Mouse (Mus musculus): ENCODE measurements at regions not wholly inside any gene's neighbourhood (a gene's known extent, or its start where the extent isn't known, plus 50 kb on each side); places are given as distances from the start of the nearest gene placed in this dataset.
"Not testable (repeated sequence)": the region's sequence is repeated elsewhere in the genome, so short reads cannot be mapped to it uniquely, and the experiment has no call there.

DNA sequence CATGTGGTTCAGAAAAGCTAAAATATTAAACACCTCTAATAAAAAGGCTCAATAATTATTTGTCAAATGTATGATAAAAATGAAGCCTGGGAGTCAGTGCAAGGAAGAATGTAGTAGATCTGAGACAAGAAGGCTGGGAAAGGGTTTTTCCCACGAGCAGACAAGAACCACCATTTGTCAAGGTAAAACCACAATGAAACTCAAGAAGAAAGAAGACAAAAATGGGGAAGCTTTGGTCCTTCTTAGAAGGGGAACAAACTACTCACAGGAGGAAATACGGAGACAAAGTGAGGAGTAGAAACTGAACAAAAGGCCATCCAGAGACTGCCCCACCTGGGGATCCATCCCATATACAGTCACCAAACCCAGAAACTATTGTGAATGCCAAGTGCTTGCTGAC lies 420.0 kb downstream of the Hs3st1 start:
- no peak for DNase-seq

DNA sequence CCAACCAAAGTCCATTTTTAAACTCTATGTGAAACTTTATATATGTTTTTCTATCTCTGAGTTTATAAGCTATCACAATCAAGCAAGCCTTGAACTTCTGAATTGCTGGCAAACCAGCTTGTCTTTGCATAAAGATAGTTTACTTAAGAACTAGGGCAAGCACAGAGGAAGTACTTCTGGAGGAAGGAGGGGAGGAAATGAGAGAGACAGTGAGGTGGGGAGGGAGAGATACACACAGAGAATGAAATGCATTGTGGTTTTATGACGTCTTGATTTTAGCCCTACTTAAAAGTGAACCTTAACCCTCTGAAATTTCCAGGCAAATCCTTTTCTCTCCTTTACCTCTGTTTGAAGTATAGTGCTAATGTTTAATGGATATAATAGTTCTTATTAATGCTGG lies 421.0 kb downstream of the Hs3st1 start:
- no peak for DNase-seq

DNA sequence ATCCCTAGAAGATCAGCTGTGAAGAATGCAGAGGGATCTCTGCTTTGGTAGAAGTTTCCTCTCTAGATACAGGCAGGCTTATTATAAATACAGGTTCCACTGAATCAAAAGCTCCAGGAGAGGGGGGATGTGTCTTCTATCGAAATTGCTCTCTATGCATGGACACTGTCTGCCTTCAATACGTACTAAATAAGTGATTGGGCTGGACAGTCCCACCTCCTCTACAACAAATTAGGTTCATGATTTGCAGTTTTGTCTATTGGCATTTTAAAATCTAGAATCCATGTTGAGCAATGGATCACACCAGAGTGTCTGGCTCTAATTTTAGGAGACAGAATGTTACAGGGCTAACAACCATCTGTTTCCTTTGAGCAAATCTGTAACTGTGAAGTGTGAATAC lies 429.9 kb downstream of the Hs3st1 start:
- peak in 1 of 2 experiments; percentile 56 for DNase-seq

GRCm38 (mm10) chr5:39316478-39316877 lies 438.8 kb downstream of the Hs3st1 start:
- DNase-seq = no peak

- DNase-seq = no peak
These were observed 434.6 kb upstream of the Clnk start for GRCm38 (mm10) chr5:39311211-39311610.

DNA sequence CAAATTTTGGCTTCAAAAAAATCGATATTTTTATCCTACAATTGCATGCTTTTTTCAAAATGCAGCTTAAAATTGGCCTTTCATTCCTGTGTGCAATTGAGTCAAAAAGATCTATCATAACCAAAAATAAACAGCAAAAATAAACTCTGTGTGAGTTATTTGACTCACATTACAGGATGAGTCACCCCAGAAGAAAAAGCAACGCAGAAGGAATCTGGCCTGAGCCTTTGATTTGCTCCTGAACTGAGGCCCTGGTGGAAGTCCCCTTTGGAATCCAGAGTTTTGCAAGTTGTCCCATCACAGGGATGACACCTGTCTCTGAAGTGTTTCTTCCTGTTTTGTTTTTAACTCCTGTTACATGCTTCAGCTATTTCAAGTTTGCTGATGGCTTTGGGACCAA lies 429.2 kb upstream of the Clnk start:
- DNase-seq = no peak

GRCm38 (mm10) chr5:39292849-39293248 lies 416.2 kb upstream of the Clnk start:
- no peak for DNase-seq

GRCm38 (mm10) chr5:39281021-39281420 lies 404.4 kb upstream of the Clnk start:
- DNase-seq = no peak

DNA sequence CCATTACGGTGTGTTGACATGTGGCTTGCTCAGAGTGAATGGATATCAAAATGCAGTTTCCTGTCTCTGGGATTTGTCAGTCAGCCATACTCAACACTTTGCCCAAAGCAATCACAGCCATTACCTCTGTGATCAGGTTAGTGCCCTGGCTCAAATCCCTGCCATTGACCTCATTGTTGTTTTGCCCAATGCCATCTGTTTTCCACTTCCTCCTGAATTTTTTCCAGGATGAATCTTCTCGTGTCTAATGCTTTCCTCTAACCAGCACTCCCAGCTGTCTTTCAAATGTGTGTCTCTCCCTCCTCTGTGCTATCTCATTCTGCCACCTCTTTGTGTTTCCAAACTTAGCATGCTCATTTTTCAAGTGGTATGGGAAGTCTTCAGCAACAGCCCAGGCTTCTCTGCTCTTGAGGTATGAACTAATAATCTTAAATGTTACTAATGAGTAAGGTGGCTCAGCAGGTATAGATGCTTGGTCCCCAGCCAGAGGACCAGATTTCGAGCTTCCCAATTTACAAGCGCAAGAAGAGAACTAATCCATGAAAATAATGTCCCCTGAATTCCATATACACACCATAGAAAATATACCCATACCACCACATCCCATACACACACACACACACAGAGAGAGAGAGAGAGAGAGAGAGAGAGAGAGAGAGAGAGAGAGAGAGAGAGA lies 397.2 kb upstream of the Clnk start:
- DNase-seq = peak; percentile 67 to 81

GRCm38 (mm10) chr5:39267106-39267505 lies 390.5 kb upstream of the Clnk start:
- DNase-seq = no peak

DNA sequence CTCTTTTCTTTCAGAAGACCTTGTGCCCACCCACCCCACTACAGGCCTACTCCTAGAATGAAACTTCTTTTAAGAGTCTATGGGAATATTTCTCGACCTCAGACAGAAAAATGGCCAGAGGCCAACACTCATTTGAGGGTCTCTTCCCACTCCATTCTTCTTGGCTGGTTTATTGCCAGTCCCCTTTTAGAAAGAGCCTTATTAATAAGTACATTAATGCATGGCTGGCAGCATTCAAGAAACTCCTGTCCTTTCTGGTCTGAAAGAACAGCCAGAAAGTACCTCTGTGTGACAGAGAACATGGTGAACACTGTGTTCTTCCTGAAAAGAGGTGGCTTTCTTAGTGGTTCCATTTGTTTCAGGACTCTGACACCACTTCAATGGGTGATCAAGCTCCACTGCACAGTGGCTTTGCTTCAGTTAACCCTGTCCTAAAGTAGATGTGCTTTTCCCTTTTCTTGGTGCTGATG lies 384.1 kb upstream of the Clnk start:
- DNase-seq = no peak

- no peak for DNase-seq
These were observed 381.1 kb upstream of the Clnk start for GRCm38 (mm10) chr5:39257745-39258144.

GRCm38 (mm10) chr5:39252206-39252605 lies 375.6 kb upstream of the Clnk start:
- DNase-seq = no peak

- no peak for DNase-seq
These were observed 374.4 kb upstream of the Clnk start for GRCm38 (mm10) chr5:39251021-39251420.

- no peak for DNase-seq
These were observed 343.1 kb upstream of the Clnk start for GRCm38 (mm10) chr5:39219698-39220097.

GRCm38 (mm10) chr5:39216326-39216725 lies 339.7 kb upstream of the Clnk start:
- DNase-seq = no peak

DNA sequence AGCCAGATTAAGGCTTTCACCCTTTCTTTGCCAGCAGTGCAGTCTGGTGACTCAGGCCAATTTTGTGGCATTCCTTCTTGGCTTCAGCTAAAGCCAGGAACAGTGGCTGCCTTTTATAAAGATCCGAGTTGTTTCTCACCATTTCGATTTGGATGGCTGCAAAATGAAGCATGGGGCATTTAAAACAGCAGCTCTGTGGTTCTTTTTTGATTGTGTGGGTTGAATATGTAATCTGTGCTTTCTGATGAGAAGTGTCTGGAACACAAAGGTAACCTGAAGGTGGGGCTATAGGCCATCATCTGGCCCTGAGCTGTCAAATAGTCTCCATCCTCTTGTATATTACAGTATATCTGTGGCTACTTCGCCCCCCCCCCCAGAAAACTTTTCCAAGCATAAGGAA lies 338.4 kb upstream of the Clnk start:
- peak; percentile 16 to 27 for DNase-seq

DNA sequence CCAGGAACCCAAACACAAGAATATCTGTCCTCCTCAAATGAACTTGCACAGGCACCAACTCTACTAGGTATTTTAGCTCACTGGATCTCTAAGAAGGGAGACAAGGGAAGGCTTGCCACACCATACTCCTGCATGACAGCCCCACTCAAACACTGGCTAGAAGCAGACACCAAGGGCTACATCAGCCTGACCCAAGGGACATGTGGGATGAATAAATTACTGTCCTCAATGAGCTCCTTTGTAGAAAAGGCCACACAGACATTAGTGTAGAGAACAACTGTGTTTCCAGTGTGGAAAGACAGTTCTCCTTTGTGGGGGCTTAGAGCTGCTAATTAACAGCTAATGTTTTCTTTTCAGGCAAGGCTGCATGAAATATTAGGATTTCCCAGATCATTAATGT lies 335.9 kb upstream of the Clnk start:
- no peak for DNase-seq

GRCm38 (mm10) chr5:39198856-39199255 lies 322.2 kb upstream of the Clnk start:
- DNase-seq = no peak

GRCm38 (mm10) chr5:39191153-39191552 lies 314.5 kb upstream of the Clnk start:
- not testable (repeated sequence) for DNase-seq

DNA sequence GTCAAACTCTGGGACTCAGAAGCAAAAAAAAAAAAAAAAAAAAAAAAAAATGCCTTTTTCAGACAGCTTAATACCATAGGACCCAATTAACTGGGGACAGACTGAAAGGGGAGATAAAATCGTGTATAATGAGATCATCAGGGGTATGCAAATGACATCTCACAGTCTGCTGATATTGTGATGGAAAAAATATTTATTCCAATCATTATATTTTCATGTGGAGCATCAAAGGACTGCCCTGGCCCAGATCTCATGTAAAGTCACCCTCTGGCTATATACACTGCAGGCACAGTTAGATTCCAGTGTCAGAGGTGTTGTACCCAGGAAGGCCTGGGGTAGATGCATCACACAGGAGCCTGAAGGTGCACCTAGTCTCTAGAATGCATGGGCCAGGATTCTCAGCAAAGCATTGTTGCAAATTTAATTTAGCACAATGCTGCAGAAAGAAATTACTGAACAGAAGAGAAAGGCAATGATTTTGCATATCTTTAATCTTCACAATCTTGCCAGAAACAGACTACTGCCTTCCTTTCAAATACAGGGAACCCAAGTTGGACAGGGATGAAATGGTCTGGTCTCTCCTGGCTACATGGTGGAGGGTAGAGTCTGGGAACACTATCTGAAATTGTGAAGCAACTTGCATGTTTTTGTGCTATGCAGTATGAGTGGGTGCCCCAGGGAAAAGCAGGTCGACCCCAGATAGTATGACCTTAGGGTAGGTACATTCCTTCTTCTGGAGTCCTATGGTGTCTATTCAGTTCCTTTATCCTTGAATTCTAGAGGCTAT lies 305.2 kb upstream of the Clnk start:
- no peak for DNase-seq

GRCm38 (mm10) chr5:39181028-39181427 lies 304.4 kb upstream of the Clnk start:
- DNase-seq = peak; percentile 49

- no peak for DNase-seq
These were observed 301.3 kb upstream of the Clnk start for GRCm38 (mm10) chr5:39177891-39178290.

DNA sequence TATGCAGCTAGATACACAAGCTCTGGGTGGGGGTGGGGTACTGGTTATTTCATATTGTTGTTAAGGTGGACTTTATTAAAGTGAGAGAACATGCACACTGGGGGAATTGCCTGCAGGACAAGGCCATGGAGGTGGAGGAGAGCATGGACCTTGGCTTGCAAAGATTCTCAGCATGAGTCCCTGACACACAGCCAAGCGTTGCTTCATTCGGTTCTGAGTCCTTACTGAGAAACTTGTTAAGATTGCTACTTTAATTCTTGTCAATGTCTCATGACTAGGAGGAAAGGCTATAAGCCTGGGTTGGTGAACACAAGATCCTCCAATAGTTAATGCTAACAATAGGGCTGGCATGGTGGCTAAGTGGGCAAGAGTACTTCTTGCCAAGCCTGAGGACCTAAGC lies 300.3 kb upstream of the Clnk start:
- DNase-seq = peak; percentile 68 to 69
